Mouse (Mus musculus) small intestine, adult 2 months (tissue): Measurements from ENCODE around the gene Gadd45g. TPM values are rescaled to one million over a fixed set of nuclear protein-coding genes. Genes with fewer than 3 reads are reported as not detected.

Experiments used
- H3K27ac ChIP-seq: fragments of 200-500 bp; 2 replicates; pipeline ENCODE4 v1.5.1; 2012; ENCODE audit warnings: low read depth, low read length, control low read depth, inconsistent platforms; ENCODE audit not compliant: insufficient read depth
- H3K27me3 ChIP-seq: fragments of 200-500 bp; 2 replicates; pipeline ENCODE4 v1.6.1; 2012; ENCODE audit warnings: mild to moderate bottlenecking, moderate library complexity, low read length, inconsistent platforms; ENCODE audit not compliant: control insufficient read depth, insufficient read depth
- H3K36me3 ChIP-seq: fragments of 200-500 bp; 2 replicates; pipeline ENCODE4 v1.6.1; 2012; ENCODE audit warnings: mild to moderate bottlenecking, low read length, control low read depth, inconsistent platforms; ENCODE audit not compliant: control insufficient read depth, insufficient read depth
- H3K4me1 ChIP-seq: fragments of 200-500 bp; 2 replicates; pipeline ENCODE4 v1.6.1; 2012; ENCODE audit warnings: low read length, inconsistent platforms, mixed read lengths; ENCODE audit not compliant: control insufficient read depth, insufficient read depth, insufficient read length
- H3K4me3 ChIP-seq: fragments of 200-500 bp; 2 replicates; pipeline ENCODE4 v1.5.1; 2012; ENCODE audit warnings: low read depth, mild to moderate bottlenecking, control low read depth, inconsistent platforms, low read length, moderate library complexity
- CTCF ChIP-seq: fragments of 200-500 bp; IDR thresholded peaks from 2 replicates; pipeline ENCODE4 v1.5.1; 2012; ENCODE audit warnings: low read depth, mild to moderate bottlenecking, control low read depth, inconsistent platforms, low read length, moderate library complexity, mixed read lengths; ENCODE audit not compliant: insufficient replicate concordance, insufficient read length; ENCODE audit errors: extremely low read depth
- POLR2A ChIP-seq: fragments of 200-500 bp; IDR thresholded peaks from 2 replicates; pipeline ENCODE4 v1.6.1; 2012; ENCODE audit warnings: low read depth, mild to moderate bottlenecking, control low read depth, inconsistent platforms, low read length, moderate library complexity
- WGBS: fragments of 180-500 bp; shearing (Covaris S2); methylation state at CpG from one replicate; pipeline ENCODE4 v1.1.7; 2018; 5-methylcytosine and 5-hydroxymethylcytosine counted together
- polyA plus RNA-seq: library from polyadenylated mRNA; depleted of rRNA; stranded (reverse); fragments of >200 nt; gene quantifications from 2 replicates; pipeline ENCODE4 v1.2.3, GENCODE M21; 2012; rRNA removed

Gene Gadd45g
- 19.1 and 42.2 TPM in 2 replicates for polyA plus RNA-seq

DNA sequence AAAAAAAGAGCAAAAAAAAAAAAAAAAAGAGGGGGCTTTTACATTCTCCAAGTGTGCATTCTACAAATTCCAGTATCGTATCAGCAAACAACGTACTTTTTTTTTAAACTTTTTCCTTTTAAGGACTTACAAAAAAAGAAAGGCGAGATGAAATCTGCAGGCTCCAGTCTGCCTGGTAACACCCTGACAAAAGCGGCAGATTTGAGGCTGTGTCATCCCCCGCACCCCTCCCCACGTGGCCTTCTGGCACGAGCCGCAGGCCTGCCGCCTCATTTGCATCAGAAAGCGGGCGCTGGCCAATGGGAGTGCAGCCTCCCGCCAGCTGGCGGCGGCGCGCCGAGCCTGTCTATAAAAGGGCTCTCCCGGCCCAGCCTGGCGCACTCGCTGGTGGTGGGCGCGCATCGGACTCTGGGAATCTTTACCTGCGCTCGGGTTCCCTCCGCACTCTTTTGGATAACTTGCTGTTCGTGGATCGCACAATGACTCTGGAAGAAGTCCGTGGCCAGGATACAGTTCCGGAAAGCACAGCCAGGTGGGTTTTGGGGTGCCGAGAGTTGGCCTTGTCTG lies at the start of gene Gadd45g:
Gadd45g (plus strand) TSS at position 378 of the 567 bp plus-strand sequence.
- Histone ChIP-seq H3K36me3 (0 out of 2 replicates have a peak, but pooled peaks cover 3% of the 10 kb centered on the region), H3K27me3 (no peaks in the 10 kb centered on the region), H3K4me1 (peaks cover 11% of the 10 kb centered on the region), H3K27ac (peak within 1 kb of the TSS; percentile 84), H3K4me3 (peak within 1 kb of the TSS; percentile 77)
- TF ChIP-seq POLR2A (peak; percentile 100), CTCF (0 out of 2 replicates have a peak, but pooled peaks have one; percentile 4)
- whole genome bisulfite sequencing, result 1% methylated on average over 31 of the region's 31 CpGs

DNA sequence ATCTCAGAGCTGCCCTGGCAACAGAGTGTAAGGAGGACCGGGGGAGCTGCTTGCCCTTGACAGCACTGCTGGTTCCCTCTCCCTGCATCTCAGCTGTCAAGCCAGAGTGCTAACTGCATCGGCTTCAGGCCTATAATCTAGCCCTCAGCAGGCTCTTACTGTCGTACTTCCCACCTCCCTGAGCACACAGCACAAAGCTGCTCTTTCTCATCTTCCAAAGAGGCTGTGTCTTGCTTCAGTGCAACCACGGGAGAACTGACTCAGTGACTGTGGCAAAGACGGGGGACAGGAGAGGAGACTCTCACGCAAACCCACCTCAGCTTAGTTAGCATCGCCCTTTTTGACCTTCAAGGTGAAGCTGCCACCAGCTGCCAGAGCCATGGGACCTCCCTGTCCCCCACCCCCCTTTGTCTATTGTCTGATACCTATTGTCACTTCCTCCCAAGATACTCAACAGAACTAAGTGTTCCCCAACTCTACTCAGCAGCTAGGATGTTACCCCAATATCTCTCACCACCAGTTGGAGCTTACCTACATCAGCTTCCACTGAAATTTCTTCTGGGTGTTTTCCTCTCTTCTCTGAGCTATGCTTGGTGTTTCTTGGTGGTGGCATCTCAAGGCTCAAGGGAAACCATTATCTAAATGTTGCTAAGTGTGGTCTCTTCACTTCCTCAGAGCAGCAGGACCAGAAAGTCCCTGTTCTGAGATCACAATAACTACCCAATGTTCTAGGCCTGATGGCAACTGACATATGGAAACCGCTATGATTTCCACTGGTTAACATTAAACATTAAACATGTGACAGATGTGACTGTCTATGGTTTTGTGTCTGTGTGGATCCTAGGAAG lies 48.4 kb upstream of the Gadd45g start:
- WGBS, result 68% methylated on average over 8 of the region's 8 CpGs
- peak overlapping the region; percentile 11; the same call in 1 of the 2 replicates for H3K27ac ChIP-seq
- H3K27me3 ChIP-seq, result no peaks in the 10 kb centered on the region

DNA sequence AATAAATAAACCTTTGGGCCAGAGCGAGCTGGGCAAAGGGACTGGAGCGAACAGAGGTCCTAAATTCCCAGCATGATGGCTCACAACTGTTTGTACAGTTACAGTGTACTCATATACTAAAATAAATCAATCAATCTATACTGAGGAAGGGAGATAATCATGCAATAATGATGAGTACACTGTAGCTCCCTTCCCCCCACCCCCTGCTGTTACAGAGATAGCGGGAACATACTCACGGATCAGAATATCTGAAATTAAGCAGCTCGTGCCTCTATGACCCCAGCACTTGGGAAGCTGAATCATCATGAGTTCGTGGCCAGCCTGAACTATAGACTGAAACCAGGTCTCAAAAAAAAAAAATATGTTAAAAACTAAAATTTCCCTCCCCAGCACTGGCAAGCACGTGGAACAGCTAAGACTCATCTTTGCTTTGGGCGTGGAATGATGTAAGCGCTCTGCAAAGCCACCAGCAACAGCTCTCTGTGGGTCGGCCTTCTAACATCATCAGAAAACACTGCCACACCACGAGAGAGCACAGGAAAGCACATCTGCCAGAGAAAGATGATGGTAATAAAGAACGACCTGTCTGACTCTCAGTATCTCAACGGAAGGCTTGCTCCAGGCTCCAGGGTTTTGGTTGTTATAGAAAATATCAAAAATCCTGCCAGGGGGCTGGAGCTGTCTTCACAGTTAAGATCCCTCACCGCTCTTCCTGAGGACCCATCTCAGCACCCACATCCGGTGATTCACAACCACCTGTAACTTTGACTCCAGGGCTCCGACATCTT lies 46.5 kb upstream of the Gadd45g start:
- 76% methylated on average over 16 of the region's 16 CpGs for WGBS
- Histone ChIP-seq H3K27ac (no peak overlapping the region), H3K36me3 (no peaks in the 10 kb centered on the region), H3K4me3 (no peak overlapping the region), H3K4me1 (no peaks in the 10 kb centered on the region), H3K27me3 (no peaks in the 10 kb centered on the region)
- no peak for TF ChIP-seq CTCF
- TF ChIP-seq POLR2A, result no peak

More for the DNA sequence above, 48.4 kb upstream of the Gadd45g start:
- no peaks in the 10 kb centered on the region for H3K36me3 ChIP-seq
- no peaks in the 10 kb centered on the region for H3K4me1 ChIP-seq
- H3K4me3 ChIP-seq, result no peak overlapping the region
- TF ChIP-seq POLR2A (no peak), CTCF (no peak)

DNA sequence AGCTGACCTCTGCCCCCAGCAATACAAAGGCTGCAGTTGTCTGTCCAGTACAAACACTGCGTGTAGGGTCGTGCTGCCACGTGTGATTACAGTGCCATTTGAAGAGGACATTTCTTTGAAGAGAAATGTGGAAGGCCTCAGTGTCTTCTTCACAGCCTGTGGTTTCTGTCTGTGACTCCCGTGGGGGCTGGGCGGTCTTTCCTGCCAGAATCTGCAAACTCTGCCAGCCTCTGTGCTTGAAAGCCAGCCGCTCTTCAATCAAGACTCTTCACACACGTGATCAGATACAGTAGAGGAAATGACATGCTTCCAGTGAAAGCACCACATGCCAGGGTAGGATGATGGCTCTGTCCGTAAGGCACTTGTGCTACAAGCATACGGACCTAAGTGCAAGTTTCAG lies 45.6 kb upstream of the Gadd45g start:
- no peak overlapping the region for H3K27ac ChIP-seq
- 51% methylated on average over 9 of the region's 9 CpGs for WGBS
- H3K4me3 ChIP-seq, result no peak overlapping the region
- H3K36me3 ChIP-seq, result no peaks in the 10 kb centered on the region
- no peaks in the 10 kb centered on the region for H3K27me3 ChIP-seq
- TF ChIP-seq CTCF, result no peak
- no peak for TF ChIP-seq POLR2A
- H3K4me1 ChIP-seq, result no peaks in the 10 kb centered on the region

DNA sequence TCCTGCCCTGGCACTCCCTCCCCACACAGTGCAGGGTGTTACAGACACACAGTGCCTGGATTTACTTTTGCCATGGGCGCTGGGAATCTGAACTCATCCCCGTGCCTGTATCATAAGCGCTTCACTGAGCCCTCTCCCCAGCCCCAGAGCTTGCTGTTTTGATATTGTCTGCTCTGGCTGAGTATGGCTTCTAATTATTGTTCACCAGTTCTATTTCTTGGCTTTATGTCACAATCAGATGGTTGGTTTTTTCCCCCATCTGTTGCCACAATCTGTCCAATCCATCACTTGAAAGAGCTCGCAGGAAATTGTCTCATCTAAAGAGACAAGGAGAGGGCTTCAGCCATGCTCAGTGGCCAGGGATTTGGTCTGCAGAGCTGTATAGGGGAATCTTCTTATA lies 40.8 kb upstream of the Gadd45g start:
- TF ChIP-seq CTCF, result no peak
- no peak for TF ChIP-seq POLR2A
- Histone ChIP-seq H3K4me1 (no peaks in the 10 kb centered on the region), H3K36me3 (no peaks in the 10 kb centered on the region), H3K27ac (no peak overlapping the region), H3K27me3 (no peaks in the 10 kb centered on the region), H3K4me3 (no peak overlapping the region)
- 73% methylated on average over 4 of the region's 4 CpGs for WGBS

DNA sequence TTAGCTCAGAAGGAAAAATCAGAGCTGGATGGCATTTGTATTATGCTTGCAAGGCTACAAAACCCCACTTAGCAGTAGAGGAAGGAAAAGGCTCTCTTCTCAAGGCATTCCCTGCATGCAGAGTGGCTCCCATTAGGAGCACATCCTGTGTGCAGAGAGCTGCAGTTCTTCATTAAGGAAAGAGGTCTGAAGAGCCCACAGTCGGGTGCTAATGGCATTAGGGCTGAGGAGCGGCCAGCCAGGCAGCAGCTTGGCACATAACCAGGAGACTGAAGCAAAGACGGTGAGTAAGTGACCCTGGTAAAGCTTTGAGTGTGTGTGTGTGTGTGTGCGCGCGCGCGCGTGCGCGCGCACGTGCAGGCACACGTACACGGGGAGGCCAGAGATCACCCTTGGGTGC lies 40.3 kb upstream of the Gadd45g start:
- H3K27me3 ChIP-seq, result no peaks in the 10 kb centered on the region
- H3K4me1 ChIP-seq, result no peaks in the 10 kb centered on the region
- WGBS, result 79% methylated on average over 15 of the region's 15 CpGs
- TF ChIP-seq CTCF (no peak), POLR2A (no peak)
- no peak overlapping the region for H3K4me3 ChIP-seq
- no peaks in the 10 kb centered on the region for H3K36me3 ChIP-seq
- no peak overlapping the region for H3K27ac ChIP-seq

DNA sequence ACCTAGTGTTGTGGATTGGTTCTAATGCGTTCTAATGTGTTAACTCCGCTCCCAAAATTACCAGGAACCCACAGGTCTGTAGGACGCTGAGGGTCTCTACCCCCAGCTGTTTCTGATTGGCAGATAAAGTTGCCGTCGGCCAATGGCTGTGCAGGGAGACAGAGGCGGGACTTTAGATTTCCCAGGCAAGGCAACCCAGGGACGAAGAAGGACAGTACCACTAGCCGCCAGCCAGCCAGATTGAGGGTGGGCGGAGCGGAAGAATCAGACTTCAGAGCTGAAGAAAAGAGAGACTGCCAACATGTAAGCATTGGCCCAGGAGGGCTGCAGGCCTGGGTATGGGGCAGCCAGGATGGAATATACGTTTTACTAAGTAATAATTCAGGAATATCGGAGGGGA lies 38.3 kb upstream of the Gadd45g start:
- 53% methylated on average over 12 of the region's 12 CpGs for WGBS
- H3K4me1 ChIP-seq, result no peaks in the 10 kb centered on the region
- H3K36me3 ChIP-seq, result no peaks in the 10 kb centered on the region

More for the DNA sequence above, 38.3 kb upstream of the Gadd45g start:
- TF ChIP-seq POLR2A (no peak), CTCF (no peak)
- Histone ChIP-seq H3K4me3 (no peak overlapping the region), H3K27ac (no peak overlapping the region), H3K27me3 (no peaks in the 10 kb centered on the region)
